Mouse (Mus musculus) embryonic fibroblast, embryonic 13.5 days (primary cell): ENCODE results near the gene Plxnc1. TPM values are rescaled to one million over a fixed set of nuclear protein-coding genes. Genes with fewer than 3 reads are reported as not detected.
A peak's percentile ranks its signal among the peaks of the same experiment; 100 is the strongest.

Experiments used
- H3K27ac ChIP-seq: 2 replicates; pipeline ENCODE4 v1.5.1; 2012; ENCODE audit warnings: low read length, control low read depth, inconsistent platforms; ENCODE audit not compliant: insufficient read depth
- H3K4me1 ChIP-seq: 2 replicates; pipeline ENCODE4 v1.6.1; 2011; ENCODE audit warnings: low read length; ENCODE audit not compliant: control insufficient read depth, insufficient read depth
- H3K4me3 ChIP-seq: 2 replicates; pipeline ENCODE4 v1.5.1; 2011; ENCODE audit warnings: mild to moderate bottlenecking, control low read depth, low read length; ENCODE audit not compliant: insufficient read depth
- CTCF ChIP-seq: IDR thresholded peaks from 2 replicates; pipeline ENCODE4 v1.5.1; 2011; ENCODE audit warnings: mild to moderate bottlenecking, control low read depth, low read length, moderate library complexity, borderline replicate concordance; ENCODE audit not compliant: insufficient read depth
- POLR2A ChIP-seq: IDR thresholded peaks from 2 replicates; pipeline ENCODE4 v1.6.1; 2011; ENCODE audit warnings: low read depth, mild to moderate bottlenecking, control low read depth, low read length, moderate library complexity
- polyA plus RNA-seq: library from polyadenylated mRNA; stranded (reverse); fragments of >200 nt; gene quantifications from 2 replicates; pipeline ENCODE4 v1.2.4, GENCODE M21; 2011; ENCODE audit warnings: low read depth; ENCODE audit not compliant: missing spikeins, insufficient read length

Gene Plxnc1
- polyA plus RNA-seq, 1 experiment = 16.5 TPM

- no peak overlapping the region for H3K27ac ChIP-seq
- no peak for TF ChIP-seq POLR2A
- no peaks in the 10 kb centered on the region for H3K4me1 ChIP-seq
- H3K4me3 ChIP-seq = no peak overlapping the region
Observed at GRCm38 (mm10) chr10:94947915-94948675, 3.5 kb upstream of the Plxnc1 start.

DNA sequence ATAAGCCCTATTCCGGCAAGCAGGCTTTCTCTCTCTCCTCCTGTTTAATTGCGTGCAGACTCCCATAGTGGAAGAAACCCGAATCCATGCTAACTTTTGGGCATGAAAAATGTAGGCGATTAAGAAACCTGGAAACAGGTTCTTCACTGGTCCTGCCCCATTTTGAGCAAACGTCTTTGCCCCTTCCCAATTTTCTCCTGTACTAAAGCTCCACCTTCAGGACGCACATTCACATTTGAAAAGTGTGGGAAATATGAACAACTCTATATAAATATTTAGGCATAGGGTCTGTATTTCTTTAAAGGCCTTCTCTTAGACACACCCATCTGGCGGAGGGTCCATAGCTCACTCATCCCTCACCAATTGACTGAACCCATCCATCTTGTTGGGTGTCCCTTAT is 2.8 kb upstream of the Plxnc1 start:
- H3K4me3 ChIP-seq = no peak overlapping the region
- TF ChIP-seq POLR2A (no peak), CTCF (no peak)
- no peaks in the 10 kb centered on the region for H3K4me1 ChIP-seq
- no peak overlapping the region for H3K27ac ChIP-seq

- peak overlapping the region; percentile 48 for H3K4me3 ChIP-seq
- TF ChIP-seq CTCF = no peak
- no peak for TF ChIP-seq POLR2A
- H3K4me1 ChIP-seq = no peaks in the 10 kb centered on the region
- H3K27ac ChIP-seq = no peak overlapping the region
Observed at GRCm38 (mm10) chr10:94945206-94945711, 624 bp upstream of the Plxnc1 start.

DNA sequence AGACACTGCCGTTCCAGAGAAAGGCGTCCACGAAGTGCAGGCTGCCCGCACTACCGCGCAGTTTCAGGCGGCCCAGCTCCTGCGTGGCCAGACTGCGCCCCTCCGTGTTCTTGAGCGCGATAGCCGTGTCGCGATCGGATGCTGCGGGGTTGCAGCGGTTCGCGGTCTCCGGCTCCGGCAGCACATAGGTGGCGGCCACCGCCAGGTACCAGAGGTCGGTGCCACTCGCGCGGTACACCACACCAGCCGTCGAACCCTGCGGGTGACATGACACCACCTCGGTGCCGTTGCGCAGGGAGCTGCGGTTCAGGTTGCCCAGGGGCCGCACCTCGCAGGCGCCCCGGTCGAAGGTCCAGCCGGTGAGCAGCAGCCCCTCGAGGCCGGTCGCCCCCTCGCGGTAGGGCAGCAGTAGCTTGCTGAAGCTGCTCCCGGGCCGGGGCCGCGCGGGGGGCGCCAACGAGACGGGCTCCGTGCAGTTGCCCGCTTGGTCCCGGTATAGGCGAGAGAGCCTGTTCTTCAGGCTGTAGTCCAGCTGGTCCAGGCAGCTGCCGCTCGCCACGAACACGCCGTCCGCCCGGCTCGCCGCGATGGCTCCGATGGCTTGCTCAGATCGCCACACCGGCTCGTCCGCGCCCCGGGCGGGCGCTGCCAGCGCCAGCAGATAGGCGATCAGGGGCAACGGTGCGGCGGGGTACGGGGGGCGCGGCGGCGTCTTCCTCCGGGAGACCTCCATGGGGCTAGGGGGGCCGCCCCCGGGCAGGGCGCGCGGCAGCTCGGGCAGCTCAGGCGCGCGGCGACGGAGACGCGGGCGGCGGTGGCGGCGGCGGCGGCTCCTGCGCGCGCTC is 567 bp downstream of the Plxnc1 start:
- Histone ChIP-seq H3K4me1 (no peaks in the 10 kb centered on the region), H3K4me3 (peak overlapping the region; percentile 43), H3K27ac (no peak overlapping the region)
- TF ChIP-seq POLR2A = no peak
- no peak for TF ChIP-seq CTCF

DNA sequence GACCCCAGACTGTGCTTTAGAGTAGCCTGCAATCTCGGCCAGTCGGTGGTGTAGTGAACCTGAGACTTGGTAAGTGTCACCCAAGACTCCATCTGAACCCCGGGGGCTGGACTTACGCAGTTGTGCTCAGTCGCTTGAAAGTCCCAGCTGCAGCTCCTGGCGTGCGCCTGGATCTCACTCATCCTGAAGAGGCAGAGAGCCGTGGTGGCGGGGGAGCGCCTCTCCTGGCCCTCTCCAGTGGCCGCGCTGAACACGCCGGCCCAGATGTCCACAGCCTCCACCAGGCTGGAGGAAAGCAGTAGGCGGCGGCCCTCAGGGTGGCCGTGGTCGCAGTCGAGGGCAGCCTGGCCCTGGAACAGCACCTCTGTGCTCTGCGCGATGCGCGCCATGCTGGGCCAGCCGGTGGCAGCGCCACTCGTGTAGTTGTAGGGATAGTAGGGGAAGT is 1.2 kb downstream of the Plxnc1 start:
- H3K4me3 ChIP-seq = peak overlapping the region; percentile 43
- no peaks in the 10 kb centered on the region for H3K4me1 ChIP-seq
- no peak overlapping the region for H3K27ac ChIP-seq
- TF ChIP-seq POLR2A (no peak), CTCF (no peak)

- no peak overlapping the region for H3K27ac ChIP-seq
- TF ChIP-seq CTCF = no peak
- H3K4me3 ChIP-seq = peak overlapping the region; percentile 43; the same call in 1 of the 2 replicates
- no peaks in the 10 kb centered on the region for H3K4me1 ChIP-seq
Observed at GRCm38 (mm10) chr10:94942449-94943041, 2.1 kb downstream of the Plxnc1 start.

DNA sequence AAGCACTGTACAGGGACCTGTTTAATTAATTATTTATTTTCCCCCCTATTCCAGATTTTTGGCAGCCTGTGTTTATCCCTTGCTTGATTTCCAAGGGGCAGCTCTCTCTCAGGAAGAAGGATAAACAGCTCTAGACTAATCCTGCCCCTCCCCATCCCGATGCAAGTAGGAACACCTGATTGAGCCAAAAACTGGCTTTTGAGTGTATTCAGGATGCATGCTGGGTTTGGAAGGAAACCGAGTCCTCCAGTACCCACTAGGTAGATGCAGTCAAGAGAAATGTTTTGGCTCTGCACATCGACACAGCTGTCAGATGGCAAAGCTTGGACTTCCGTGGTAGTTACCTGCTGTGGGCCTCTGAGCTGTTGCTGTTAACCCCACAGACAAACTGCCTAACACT is 3.1 kb downstream of the Plxnc1 start:
- TF ChIP-seq CTCF (no peak), POLR2A (no peak)
- Histone ChIP-seq H3K4me1 (no peaks in the 10 kb centered on the region), H3K27ac (no peak overlapping the region), H3K4me3 (no peak overlapping the region)

DNA sequence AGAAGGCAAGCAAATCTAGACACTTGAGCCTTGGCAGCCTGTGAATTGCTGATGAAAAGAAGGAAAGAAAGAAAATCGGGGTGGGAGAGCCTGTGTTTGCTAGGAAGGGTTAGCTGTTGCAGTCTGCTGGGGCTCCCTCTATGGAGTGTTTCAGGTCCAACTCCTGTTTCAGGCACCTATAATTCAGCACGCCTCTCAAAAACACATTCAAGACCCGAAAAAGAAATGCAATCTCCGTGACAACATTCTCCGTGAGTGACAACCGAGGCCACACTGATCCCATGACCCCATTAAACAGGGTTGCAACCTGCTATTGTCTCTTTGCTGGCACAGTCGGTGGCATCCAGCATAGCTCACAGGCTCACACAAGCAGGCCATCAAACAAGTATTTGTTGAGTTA is 3.8 kb downstream of the Plxnc1 start:
- no peak for TF ChIP-seq POLR2A
- no peak for TF ChIP-seq CTCF
- no peak overlapping the region for H3K4me3 ChIP-seq
- H3K4me1 ChIP-seq = no peaks in the 10 kb centered on the region
- H3K27ac ChIP-seq = no peak overlapping the region

DNA sequence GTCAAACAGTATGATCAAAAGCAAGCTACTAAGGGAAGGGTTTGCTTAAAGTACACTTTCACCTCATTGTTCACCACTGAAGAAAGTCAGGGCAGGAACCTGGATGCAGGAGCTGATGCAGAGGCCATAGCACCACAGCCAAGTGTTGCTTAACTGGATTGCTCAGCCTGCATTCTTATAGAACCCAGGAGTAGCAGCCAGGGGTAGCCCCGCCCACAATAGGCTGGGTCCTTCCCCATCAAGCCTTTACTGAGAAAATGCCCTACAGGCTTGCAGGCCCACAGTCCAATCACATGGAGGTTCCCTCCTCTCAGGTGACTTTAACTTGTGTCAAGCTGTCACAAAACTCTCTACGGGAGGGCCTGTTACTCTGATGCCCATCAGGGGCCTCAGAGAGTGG is 4.6 kb downstream of the Plxnc1 start:
- H3K4me1 ChIP-seq = no peaks in the 10 kb centered on the region
- TF ChIP-seq CTCF = no peak
- no peak for TF ChIP-seq POLR2A
- H3K27ac ChIP-seq = no peak overlapping the region
- H3K4me3 ChIP-seq = no peak overlapping the region

DNA sequence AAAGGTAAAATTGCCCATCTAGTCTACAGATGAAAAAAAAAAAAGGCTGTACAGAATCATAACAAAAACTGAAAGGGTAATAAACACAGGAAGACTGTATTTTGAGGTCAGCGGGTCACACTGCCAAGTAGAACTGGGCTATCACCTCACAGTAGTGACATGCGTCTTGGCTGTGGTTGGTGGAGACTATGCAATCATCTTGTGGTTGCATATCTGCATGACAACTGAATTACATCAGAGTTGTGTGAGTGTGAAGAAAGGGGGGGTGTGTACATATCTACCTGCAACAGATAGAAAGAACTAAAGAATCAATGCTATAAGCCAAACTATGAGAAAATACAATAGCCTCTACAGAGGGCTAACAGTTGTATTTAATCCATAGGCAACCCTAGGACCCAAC is 5.7 kb downstream of the Plxnc1 start:
- Histone ChIP-seq H3K4me1 (no peaks in the 10 kb centered on the region), H3K27ac (no peak overlapping the region), H3K4me3 (no peak overlapping the region)
- TF ChIP-seq CTCF = no peak
- TF ChIP-seq POLR2A = no peak
